Mouse (Mus musculus): ENCODE measurements around the gene Pla2r1.

Gene Pla2r1

DNA sequence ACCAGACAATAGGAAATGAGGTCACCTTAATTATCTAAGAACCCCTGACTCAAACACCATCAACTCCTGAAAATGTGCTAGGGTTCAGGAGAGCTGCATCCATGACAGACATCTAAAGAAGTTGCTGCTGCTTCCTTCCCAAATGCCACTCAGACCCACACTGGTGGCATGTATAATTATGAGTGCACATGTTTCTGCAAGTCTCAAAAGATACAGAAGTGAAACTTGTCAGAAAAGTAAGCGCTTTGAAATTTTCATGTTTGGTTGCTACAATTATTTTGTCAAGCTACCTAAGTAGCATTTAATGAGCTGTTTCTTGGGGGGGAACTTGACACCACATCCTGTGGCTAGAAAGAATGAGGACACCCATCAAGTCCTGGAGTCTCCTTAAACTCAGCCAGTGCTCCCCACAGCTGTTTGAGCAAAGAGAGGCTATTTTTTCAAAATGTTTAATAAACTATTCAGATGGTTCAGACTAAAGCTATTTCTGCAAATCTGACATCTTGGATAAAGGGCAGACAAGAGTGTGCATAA lies 52.5 kb downstream of the Pla2r1 start:
- no peak for DNase-seq

- peak; percentile 42 for DNase-seq
Observed at GRCm38 (mm10) chr2:60479906-60480305, 73.2 kb downstream of the Pla2r1 start.

DNA sequence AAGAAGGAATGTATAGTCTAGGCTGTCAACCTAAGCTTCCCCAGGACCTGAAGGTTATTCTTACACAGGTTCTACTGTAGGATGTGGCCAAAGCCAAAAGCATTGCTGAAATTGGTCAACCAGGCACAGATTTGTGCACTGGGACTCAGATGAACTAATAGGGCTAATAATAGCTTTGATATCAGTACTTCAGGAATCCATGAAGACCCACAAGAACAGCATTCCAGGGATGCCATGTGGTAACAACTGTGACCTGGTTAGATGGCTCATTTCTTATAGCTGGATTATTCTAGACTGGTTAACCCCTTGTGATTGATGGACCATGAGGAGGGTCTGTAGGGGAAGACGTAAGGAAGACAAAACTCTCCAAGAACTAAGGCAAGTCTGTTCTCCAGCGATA lies 74.3 kb downstream of the Pla2r1 start:
- DNase-seq: no peak

GRCm38 (mm10) chr2:60468901-60469770 lies 84.0 kb downstream of the Pla2r1 start:
- DNase-seq: no peak

GRCm38 (mm10) chr2:60452376-60452775 lies 100.7 kb downstream of the Pla2r1 start:
- DNase-seq: no peak

DNA sequence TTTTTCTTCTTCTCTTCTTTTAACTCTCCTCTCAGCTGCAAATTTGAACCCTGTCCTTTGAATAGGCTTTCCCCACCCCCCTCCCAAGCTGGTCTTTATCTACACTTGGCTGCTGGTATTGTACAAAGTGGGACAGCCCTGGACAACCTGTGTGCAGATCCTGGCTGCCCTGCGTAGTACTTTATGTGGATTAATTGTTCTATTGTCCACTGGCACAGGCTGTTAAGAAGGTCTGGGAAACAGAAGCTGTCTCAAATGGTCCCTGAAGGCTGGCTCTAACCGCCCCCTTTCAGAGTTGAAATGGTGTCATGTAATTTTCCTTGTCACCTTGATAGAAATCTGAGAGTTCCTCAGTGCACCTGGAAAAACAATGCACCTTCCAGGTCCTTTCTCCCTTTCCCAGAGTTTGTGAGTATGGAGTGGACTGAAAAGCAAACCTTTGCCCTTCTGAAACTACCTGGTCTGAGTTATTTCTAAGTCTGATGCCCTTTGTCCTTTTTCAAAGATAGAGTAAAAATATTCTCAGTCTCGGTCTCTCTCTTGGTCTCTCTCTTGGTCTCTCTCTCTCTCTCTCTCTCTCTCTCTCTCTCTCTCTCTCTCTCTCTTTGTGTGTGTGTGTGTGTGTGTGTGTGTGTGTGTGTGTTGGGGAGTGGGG lies 101.9 kb downstream of the Pla2r1 start:
- DNase-seq: no peak

DNA sequence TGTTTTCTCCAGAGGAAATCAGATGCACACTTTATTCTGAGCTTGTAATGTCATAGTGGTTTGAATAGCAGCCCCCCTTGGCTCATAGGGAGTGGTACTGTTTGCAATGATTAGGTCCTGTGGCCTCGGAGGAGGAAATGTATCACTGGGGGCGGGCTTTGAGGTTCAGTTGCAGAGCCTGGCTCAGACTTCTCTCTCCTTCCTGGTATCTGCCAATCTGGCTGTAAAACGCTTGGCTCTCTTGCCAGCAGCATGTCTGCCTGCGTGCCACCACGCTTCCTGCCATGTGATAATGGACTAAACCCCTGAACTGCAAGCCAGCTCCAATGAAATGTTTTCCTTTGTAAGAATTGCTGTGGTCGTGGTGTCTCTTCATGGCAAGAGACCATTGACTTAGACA lies 103.4 kb downstream of the Pla2r1 start:
- DNase-seq: no peak

DNA sequence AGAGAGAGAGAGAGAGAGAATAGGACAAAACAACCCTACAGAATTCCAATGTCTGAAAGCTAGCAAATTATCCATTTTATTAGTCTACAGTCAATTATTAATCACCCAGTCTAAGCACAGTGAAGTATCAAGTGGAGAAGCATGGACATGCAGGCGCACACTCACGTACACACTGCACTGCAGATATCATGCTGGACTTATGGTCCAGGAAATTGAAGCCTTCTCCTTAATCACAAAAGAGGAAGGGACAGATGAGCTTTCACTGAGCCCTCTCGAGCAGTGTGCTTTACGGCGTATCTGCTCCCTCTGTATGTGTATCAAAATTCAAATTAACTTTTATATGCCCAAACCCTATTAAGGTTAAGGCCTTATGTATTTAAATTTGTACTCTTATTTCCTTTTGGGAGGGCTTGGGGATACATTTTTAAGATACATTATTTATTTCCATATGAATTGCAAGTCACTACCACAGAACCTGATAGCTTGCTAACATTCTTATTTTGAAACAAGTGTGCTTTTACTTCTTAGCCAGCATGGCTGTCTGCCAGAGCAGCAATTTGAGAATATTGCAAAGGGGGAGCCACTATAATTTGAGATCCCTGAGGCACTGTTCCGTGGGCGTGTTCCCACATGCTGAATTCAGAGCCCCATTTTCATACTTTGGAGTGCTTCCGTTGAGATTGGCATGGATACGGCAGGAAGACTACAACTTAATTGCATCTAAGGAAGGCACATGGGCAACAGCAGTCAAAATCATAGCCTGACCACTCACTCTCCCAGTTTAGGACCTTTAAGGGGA lies 108.2 kb downstream of the Pla2r1 start:
- DNase-seq: peak; percentile 75

- DNase-seq: no peak
Observed at GRCm38 (mm10) chr2:60443279-60443678, 109.8 kb downstream of the Pla2r1 start.

GRCm38 (mm10) chr2:60441875-60442274 lies 111.2 kb downstream of the Pla2r1 start:
- no peak for DNase-seq

DNA sequence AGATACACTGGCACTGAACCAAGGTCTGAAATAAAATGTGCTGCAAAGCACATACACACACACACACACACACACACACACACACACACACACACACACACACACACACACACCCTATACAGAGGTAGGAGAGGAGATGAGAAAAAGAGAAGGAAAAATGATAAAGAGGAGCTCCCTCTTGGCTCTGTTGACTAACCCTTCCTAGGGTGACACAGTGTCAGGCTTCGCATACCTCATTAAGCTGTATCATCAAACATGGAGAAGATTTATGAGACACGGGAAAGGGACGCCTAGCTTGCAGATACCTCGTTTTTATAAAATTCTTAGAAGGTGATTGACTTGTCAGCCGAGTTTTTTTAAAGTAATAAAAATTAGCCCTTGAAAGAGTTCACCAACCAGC lies 116.3 kb downstream of the Pla2r1 start:
- DNase-seq: no peak

DNA sequence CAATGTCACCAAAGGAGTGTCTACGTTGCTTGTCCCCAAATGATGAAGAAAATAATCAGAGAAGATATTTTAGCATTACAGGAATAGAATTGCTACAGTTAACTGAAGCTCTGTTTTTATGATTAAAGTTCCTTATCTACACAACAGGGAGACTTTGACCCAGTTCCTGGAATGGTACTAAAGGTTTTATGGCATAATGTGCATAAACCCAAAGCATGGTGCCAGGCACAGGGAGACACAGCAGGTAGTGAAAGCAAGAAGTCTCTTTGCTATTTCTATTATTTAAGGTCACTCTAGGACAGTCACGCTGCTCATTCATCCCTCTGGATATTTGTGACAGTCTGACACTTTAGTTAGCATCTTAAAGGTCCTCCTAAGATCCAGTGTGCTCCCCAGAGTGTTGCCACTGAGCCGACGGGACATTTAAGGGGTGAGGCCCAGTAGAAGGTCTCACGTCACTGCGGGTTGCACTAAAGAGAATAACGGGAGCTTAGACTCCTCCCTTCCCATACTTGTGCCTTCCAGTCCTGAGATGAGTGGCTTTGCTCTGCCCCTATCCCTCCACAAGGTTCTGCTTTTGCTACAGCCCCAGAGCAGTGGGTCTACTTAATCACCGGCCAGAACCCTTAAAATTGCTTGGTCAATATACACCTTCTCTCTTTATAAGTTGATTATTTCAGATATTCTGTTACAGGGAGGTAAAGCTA lies 122.6 kb downstream of the Pla2r1 start:
- no peak for DNase-seq

- DNase-seq: peak; percentile 72
Observed at GRCm38 (mm10) chr2:60418075-60418474, 135.0 kb downstream of the Pla2r1 start.

- no peak for DNase-seq
Observed at GRCm38 (mm10) chr2:60414334-60414733, 138.8 kb downstream of the Pla2r1 start.

GRCm38 (mm10) chr2:60413006-60413650 lies 140.0 kb downstream of the Pla2r1 start:
- DNase-seq: peak; percentile 49

DNA sequence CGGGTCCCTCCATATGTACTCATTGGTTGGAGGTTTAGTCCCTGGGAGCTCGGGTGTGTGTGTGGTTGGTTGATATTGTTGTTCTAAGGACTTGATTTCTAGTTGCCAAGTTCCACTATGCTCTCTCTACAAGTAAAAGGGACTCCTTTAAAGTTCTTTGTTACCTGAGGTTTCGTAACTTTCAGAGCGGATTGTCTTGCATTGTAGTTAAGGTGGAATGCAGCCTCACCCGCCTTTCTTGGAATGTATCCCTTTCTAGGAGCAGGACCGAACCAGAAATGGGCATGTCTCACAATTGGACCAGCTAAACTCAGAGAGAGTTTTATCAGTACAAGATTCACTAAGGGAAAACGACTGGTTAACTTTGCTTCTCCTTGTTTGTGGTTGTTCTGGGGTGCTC lies 141.9 kb downstream of the Pla2r1 start:
- no peak for DNase-seq

- no peak for DNase-seq
Observed at GRCm38 (mm10) chr2:60409989-60410763, 142.9 kb downstream of the Pla2r1 start.

DNA sequence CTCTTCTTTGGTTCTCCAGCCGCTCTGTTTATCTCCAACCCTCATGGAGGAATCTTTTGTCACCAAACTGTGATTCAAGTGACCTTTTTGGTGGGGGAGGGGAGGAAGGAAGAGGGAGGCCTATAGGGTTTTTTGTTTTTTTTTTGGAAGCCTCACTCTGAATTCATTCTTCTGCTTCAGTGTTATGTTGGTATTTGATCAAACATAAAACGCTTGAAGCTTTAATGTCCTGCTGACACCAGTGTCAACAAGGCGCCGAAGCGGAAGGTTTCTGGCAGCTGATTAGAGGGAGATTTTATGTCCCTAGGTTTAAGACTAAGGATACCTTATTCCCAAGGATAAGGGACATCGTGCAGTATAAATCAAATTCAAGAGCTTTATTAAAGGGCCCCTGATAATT lies 143.9 kb downstream of the Pla2r1 start:
- no peak for DNase-seq

DNA sequence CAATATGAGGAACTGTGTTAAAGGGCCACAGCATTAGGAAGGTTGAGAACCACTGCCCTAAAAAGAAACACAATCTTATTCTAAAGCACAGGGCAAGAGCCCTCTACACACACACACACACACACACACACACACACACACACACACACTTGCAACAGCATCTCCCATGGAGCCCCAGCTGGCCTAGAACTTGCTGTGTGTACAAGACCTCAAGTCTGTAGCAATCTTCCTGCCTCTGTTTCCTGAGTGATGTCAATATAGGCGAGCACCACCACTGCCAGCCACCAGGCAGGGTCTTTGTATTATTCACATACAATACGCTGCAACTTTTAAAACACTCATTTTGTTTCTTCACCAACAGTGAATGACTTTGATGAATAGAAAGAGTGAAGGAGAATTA lies 145.7 kb downstream of the Pla2r1 start:
- no peak for DNase-seq

DNA sequence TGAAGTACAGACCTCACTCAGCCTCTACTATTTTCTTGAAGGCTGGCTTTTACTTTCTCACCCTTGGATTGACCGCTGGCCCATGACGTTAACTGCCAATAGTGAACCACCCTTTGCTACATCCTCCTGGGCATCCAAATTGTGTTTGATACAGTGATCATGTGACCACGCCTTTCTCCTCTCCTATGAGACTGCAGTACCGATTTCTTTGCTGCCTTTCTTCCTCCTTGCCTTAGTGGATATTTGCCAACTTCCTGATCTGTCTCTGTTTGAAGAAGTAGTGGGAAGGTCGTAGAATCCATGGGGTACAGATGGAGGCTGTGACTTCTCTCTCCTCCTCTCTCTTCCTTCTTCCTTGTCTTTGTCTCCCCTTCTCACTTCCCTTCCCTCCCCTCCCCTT lies 147.7 kb downstream of the Pla2r1 start:
- DNase-seq: no peak

DNA sequence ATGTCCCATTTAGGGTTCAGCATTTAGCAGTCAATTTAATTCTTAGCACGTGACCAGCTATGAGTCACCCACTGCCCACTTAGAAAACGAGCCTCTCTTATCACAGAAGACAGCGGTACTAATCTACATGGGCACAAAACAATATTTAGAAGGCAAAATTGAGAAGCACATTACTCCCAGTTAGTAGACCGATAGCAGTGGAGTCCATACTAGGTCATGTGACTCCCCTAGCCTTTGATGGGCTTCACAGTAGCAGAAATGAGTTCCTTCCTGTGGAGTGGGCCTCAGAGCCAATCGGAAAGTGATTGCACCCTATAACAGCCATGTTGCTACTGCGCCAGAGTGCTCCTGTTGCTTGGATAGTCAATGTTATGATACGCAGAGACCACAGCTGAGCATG lies 148.3 kb downstream of the Pla2r1 start:
- DNase-seq: no peak
